Mouse (Mus musculus) liver (tissue): ENCODE results near the gene Myadml2.
A peak's percentile ranks its signal among the peaks of the same experiment; 100 is the strongest.

Source experiments
- DNase-seq: peaks from one replicate; pipeline ENCODE4 v3.0.0-alpha.2; 2020; ENCODE audit warnings: mixed read lengths

Myadml2 gene

DNA sequence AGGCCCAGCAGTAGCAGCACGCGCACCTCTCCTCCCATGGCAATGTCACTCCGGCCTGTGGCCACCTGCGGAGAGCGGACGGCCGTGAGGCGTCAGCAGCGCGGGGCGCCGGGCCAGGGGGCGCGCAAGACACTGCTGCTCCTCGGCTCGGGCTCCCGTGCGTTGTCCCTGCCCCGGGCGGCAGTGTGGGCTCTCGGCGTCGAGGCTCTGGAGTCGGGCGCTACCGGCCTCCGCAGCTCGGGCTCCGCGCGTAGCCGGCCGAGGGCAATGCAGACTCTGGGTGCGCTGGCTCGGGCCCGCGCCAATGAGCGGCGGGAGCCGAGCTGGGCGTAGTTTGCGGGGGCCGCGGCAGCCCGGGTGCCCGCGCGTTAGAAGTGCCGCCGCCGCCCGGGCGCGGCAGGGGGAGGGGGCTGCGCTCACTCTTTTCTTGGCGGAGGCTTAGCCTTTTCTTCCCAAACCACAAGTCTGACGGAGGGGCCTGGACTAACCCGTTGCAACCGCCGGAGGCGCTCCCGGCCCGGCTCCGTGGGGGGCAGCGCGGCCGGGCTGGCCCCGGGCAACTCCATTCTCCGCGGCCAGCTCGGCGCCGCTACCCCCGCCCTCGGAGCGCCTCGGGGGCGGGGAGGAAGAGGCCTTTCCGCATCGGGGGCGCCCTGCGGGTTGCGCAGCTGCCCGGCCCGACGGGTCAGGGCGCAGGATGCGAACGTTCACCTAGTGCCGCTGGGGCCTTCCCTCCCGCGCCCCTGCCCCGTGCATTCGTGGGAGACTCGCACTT lies 12.5 kb upstream of the Myadml2 start:
- DNase-seq, result peak; percentile 31

DNA sequence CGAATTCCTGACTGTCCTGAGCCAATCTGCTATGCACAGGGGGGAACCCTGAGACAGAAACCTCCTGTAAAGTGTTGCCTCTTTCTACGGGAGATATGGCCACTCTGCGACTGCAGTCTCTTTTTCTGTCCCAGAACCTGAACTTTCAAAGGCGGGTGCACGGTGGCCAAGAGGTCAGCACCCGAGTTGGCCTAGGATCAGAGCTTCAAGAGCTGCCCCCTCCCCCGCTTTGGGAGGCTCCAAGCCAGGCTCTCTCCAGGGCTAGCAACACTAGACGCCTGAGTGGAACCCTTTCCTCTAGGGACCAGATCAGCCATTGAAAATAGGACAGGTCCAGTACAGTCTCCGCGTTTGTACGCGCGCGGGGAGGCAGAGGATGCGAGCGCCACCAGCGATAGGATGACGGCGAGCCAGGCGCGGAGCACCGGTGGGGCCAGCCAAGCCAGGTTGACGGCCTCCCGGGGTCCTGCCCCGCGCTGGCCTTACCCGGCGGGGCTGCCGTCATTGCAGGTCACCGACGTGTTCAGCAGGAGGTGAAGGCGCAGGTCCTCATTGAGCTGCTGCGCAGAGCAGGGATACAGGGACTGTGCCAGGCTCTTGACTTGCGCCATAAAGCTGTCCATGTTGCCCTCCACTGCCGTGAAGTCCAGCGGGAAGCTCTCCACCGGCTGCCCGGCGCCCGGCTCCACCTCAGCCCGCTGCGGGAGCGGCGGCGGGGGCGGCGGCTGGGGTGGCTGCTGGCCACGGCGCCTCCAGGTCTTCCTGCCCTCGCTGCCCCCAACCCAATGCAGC lies 11.7 kb upstream of the Myadml2 start:
- no peak for DNase-seq

DNA sequence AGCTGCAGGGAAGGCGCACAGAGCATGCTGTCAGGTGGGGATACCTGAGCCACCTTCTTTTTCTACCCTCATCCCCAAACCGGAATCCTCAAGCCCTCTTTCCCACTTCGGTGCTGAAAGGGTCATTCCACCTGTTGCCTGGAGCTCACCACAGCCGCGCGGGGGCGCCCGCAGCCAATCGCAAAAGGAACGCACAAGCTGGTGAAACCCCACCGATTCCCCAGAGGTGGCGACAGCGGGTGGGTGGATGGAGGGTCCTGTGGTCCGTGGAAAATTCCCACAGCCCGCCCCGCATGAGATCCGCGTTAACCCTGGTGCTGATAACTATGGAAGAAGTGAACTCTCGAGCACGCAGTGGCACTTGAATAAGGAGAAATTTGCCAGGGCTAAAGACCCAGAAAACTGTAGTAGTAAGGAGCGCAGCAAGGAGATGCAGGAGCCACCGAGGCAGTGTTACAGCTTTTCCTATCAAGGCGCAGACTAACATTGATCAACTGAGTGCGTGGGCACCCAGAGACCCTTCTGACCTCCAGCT lies 11.0 kb upstream of the Myadml2 start:
- peak; percentile 80 for DNase-seq

DNA sequence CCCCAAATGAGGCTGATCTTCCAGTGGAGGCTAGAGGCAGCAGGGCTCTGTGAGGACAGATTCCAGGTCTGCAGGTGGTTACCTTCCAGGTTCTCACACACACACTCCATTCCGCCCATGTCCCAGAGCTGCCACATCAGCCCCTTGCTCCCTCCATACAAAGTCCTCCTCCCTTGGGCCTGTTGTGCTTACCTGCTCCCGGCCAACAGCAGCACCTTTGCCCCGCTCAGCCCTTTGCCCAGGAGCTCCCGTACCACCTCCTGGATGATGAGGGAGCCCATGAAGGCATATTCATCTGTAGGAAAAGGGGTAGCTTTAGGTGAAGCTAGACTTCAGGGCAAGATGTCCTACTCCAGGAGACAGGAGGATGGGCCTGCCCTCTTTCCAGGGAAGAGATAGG lies 9.3 kb upstream of the Myadml2 start:
- DNase-seq, result no peak

DNA sequence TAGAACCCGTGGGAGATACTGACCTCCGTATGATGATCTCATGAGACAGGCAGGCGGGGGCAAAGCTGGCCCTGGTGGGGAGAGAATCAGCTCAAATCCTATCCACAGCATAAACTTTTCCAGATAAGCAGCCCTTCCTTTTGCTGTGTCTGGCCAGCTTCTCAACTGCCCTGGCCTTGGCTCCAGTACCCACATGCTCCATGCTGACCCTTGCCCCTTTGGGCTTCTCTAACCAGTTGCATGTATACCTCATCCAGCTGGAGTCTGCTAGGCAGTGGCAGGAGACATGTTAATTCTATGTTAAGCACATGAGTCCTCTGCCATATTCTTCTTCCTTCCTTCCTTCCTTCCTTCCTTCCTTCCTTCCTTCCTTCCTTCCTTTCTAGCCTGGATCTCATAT lies 6.8 kb upstream of the Myadml2 start:
- no peak for DNase-seq

DNA sequence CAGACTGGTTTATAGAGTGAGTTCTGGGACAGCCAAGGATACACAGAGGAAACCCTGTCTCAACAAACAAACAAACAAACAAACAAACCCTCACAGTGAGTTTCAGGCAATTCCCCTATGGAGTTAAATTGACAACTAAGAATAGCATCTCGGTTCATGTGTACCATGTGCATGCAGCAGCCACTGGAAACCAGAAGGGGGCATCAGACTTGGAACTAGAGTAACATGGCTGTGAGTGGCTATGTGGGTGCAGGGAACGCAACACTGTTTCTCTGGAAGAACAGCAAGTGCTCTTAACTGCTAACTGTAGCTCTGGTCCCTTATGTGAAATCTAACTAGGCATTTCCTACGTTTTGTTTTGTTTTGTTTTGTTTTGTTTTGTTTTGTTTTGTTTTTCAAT lies 3.9 kb upstream of the Myadml2 start:
- no peak for DNase-seq

DNA sequence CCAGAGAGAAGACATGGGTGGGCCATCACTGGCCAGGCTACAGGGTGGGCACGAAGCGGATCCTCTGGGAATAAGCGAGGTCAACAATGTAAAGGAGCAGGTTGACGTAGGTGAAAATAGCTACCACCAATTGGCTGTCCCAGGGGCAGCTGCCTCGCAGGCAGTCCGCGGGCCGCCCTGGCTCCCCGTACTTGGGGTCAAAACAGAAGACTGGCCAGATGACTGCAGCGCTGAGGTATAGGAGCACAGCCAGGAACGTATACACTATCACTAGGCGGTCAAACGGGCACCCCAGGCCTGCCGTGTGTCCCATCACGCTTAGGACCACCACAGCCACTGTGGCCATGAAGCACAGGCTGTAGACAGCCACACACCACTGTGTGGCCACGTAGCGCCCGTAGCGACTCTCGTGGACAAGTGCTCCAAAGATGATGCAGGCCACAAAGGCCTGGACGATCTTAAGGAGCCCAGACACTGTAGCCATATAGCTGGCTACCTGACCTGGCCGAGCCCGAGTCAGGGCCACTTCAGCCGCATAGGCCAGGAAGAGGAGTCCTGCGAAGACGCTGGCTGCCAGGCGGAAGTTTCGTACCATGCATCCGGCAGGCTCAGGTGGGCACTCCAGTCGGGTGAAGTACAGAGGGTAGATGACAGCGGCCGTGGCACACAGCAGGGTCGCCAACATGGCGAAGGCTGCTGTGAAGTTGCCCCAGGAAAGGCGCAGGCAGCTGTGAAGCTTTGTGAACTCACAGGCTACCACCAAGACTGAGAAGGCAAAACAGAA lies 719 bp downstream of the Myadml2 start:
- no peak for DNase-seq

DNA sequence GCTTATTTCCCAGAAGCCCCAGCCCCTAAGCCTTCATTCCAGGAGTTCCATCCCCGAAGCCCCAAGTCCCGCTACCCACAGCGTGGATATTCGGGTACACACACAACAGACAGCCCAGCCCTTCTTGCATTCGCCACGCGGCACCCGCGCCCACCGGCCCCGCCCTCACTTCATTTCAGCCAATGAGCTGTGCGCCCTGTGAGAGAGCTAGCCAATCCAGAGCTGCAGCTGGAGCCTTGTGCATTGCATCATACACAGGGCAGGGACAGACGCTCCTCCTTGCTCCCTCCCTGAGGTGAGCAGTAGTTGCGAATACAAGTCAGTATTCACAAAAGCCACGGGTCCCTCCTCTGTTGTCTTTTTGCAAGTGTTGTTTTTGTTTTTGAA lies 4.4 kb downstream of the Myadml2 start, which contains the start of gene Pycr1:
Gene Pycr1, minus strand, starts transcription at position 169 of the 387 bp plus-strand sequence.
- DNase-seq, result peak; percentile 95

DNA sequence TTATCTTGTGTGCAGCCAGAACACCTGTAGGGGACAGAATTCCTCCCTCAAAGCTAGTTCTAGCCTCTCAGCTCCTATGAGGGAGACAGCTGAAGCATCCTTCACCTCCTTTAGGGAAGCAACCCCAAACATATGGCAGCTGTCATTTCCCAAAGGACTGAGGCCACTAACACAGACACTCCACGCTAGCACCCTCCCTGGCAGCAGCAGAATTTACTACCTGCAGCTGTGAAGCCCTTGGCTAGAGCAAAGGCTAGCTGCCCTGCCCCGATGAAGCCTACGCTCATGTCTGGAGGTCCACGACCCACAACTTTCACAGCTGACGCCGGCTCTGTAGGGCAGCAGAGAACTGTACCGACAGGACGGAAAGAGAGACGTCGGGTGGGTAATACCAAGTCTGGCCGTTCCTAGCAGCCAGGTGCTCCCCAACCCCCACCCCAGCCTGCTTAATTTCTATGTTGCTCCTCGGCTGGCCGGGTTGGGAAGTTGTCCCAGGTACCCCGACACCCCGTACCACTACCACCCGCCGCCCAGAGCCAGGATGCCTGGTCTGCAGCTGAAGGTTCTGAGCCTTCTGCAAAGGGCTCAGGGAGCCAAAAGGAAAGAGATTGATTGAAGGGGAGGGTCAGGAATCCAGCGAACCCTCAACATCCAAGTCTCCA lies 4.9 kb downstream of the Myadml2 start:
- DNase-seq, result no peak

DNA sequence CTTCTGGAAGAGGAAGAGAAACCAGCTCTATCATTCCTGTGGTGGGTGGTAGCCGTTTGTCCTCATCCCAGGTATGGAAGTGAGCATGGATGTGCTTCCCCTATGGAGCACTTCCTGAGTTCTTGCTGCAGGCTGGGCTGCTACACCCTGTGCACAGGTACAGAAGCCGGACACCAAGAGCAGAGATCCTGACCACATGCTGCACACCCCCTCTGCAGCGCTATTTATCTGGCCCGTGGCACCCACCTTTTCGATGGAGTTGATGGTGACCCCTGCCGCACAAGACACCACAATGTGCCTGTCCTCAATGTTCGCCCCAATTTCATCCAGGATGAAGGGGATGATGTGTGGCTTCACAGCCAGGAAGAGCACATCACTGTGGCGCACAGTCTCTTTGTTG lies 6.1 kb downstream of the Myadml2 start:
- no peak for DNase-seq

DNA sequence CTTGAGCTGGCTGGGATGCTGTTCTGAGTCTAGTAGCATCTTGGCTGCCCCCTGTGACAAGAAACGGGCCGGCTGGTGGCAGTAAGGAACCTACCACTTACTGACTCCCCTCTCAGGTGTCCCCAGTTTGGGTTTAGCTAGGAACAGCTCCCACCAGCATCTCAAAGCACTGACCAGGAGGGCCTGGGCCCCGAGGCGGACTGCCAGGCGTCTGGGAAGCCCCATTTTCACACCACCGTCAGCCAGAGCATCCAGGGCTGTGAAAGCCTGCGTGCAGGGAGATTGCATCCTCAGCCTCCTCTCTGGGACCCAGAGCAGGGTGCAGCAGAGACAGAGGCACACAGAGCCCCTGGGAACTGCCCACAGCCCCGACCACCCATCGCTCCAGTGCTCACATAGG lies 6.7 kb downstream of the Myadml2 start:
- no peak for DNase-seq

DNA sequence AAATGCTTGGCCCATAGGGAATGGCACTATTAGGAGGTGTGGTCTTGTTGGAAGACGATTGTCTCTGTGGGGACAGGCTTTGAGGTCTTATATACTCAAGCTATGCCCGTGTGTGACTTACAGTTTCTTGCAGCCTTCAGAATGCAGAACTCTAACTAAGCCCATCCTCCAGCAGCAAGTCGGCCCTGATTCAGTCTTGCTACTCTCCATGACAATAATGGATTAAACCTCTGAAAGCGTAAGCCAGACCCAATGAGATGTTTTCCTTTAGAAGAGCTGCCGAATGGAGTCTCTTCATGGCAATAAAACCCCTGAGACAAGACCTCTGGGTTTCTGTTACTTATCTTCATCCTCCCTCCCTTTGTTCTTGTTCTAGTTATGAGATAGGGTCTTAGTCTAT lies 13.1 kb downstream of the Myadml2 start:
- DNase-seq, result no peak

DNA sequence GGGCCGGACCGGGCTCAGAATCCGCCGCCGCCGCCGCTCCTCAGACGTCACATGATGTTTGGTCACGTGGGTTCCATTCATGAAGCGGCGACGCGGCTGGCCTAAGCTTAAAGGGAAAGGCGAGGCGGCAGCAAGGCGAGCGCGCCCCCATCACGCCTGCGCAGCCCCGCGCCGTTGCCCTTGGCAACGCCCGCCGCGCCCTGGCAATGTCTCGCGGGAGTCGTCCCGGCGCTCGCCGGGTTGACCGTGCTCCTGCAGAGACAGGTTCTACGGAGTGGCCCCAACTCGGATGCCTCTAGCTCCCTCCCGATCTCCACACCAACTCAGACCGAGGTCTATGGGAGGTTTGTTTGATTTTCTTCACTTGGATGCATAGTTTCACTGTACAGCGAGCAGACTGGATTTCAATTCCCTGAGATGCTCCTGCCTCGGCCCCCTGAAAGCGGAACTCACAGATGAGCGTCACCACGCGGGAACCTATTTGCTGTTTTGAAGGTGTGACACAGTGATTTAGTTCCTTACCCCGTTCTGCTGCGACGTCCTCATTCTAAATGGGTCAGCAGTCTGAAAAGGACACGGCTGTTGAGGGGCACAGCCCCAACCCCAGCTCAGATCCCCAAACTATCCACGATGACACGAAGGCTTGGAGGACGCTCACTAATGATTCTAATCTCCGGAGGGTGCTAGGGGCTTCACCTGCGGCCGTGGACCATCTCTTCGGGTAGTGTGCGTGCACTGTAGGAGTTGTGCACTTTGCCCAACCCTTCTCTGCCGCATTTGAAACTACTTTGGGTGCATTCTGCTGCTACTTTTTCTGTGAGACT lies 14.2 kb downstream of the Myadml2 start, which contains the start of gene Mafg:
Gene Mafg, minus strand, starts transcription at position 81 of the 824 bp plus-strand sequence.
- peak; percentile 96 for DNase-seq

DNA sequence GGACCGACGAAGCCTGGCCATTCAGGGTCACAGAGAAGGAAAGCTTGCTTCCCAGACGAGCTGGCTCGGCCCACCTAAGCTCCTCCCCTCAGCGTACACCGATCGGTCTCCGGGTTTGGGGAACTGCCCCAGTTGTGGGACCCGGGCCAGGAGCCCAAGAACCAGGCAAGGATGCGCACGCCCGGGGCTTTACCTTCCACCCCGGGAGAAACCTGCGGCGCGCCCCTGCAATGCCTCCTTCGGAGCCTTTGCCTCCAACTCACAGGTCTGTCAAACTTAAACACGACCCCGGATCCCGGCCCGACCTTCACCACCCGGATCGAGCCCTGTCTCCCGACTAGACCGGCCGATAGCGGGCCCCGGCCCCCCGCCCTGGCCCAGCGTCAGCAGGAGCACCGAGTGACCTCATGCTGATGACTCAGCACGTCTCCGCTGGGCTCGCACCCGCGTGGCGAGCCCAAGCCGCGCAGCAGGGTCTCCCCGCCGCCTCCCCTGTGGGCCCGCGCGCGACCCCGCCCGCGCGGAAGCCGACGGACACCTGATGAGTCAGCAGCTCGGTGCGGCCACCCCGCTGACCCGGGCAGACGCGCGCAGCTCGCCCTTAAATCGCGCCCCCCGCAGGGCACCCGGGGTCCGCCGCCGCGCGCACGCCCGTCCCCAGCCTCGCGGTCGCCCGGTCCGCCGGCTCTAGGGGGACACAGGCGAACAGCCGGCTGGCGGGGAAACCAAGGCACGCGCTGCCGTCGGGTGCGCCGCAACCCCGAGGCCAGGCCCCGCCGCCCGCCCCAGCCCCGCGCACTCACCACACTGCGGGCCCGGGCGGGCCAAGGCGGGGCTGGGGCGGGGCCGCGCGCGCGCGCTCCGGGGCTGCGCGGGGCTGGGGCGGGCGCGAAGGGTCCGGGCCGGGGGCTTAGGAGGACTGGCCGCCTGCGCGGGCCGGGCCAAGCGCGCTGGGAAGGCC lies 15.1 kb downstream of the Myadml2 start:
- DNase-seq, result peak; percentile 91

DNA sequence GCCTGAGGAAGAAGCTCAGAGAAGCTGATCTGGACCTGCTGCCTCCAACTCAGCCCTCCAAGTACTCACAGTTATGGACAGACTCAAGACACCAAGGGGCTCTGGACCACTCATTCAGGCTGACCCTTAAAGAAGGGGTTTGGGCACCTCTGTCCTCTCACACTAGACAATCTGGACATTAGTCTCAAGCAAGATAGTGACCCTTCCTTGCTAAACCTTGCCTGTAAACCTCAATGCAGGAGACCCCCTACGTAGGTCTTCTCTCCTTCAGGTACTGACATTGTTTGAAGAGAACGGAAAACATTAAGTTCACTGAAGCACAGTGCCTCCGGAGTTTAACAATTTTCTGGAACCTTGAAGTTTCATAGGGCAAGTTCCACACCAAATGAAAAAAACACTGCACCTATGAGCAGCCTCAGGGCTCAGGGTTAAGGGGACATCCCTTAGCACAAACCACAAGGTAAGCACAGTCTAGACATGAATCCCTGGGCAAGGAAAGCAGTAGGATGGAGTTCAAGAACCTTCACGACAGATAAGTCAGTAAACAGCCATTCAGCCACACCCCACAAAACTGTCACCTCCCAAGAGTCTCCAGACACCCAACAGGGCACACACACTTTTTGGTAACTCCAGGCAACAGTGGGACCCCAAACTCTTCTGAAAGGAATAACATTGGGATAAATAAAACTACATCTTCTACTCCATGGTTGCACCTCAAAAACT lies 16.1 kb downstream of the Myadml2 start:
- peak; percentile 79 for DNase-seq

DNA sequence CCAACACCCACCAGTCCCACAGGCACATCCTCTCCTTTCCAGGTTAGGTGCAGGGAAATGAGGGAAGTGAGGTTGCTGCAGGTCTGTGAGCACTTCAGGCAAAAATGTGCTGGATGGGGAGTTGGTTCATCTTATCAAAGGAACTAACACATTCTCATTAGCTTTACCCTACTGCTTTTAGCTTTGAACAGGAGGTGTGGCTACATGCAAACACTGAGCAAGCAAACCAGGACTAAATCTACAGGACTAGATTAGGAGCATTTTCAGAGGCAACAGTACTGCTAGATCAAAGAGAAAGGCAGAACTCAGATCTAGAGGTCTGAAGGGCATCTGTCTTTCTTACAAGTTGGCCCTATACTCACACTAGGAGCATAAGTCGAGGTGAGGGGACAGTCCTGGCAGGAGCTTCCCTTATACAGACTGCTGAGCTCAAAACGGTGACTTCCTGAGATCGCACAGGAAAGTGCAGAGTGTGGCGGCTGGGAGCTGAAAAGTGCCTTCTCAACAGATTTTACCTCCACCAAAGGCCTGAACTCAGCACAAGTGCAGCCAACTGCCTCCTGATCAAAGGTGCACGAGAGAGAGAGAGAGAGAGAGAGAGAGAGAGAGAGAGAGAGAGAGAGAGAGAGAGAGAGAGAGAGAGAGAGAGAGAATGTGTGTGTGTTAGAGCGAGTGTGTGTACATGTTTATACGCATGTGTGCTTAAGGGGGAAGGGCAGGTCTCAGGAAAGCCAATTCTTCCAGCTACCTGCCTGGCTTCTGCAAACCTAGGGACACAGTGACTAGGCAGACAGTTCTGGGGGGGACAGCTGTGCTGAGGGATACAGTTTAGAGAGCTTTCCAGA lies 16.9 kb downstream of the Myadml2 start:
- DNase-seq, result peak; percentile 51

DNA sequence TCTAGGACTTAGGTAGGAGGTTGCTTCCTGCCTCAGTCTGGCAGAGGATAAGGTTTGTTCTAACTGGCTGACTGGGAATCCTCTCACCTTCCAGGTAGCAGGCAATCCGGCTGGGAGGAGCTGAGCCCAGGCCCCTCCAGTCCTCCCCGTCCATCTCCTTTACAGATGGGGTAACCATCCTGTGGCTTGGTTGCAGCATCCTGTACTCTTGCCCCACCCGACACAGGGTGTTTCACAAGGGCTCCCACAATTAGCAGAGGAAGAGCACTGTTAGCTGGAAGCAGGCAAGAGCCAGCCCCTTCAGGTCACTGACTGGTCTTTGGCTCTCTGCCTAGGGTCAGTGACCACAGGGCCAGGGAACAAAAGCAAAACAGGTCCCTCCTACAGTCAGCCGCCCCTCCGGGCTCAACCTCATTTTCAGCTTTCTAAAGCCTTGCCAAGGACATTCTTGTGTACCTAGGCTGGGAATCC lies 17.5 kb downstream of the Myadml2 start:
- DNase-seq, result peak; percentile 71

DNA sequence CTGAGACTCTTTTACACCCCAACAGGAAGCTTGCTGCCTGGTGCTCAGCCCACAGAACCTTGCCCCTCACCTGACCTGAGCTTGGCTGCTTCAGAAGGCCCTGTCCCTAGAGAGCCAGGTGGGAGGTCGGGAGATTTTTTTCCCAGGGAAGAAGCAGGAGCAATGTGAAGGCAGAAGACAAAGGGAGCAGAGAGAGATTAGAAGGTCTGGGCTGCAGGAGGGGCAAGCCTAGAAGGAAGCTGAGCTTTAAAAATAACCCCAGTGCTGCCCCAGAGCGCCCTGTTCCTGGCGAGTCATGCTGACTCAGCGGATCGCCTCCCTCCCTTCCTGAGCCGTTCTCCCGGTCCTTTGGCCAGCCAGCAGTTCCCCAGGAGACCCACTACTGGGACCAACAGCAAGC lies 18.0 kb downstream of the Myadml2 start:
- DNase-seq, result peak; percentile 93

DNA sequence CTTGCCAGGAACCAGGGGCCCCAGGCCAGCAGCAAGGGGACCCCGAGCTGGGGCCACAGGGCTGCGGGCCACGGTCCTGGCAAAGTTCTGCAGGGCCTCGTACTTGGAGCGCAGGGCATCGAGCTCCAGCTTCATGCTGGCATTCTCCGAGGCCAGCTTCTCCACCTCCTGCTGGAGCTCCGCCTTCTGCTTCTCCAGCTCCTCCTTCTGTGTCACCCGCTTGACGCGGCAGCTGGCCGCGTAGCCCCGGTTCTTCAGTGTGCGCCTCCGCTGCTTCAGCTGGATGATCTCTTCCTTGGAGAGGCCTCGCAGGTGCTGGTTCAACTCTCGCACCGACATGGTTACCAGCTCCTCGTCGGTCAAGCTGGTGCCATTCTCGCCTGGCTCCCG lies 18.6 kb downstream of the Myadml2 start:
- peak; percentile 85 for DNase-seq
